Mouse (Mus musculus): ENCODE measurements around the gene Fkbp1a. TPM values are rescaled to one million over a fixed set of nuclear protein-coding genes. Genes with fewer than 3 reads are reported as not detected.

The Fkbp1a gene
- total RNA-seq, 2 experiments from 2014 or later: 702 to 722 TPM

GRCm38 (mm10) chr2:151549615-151550121, 7.4 kb downstream of the Fkbp1a start:
- no peak overlapping the region for H3K27ac ChIP-seq
- TF ChIP-seq CTCF (IDR thresholded peaks at IDR 0.05): no peak
- no peak overlapping the region for H3K4me3 ChIP-seq
- intact Hi-C loops (cut with DNase I): no loop called here
- no peak for DNase-seq (ENCODE audit: extremely low spot score in 1 of 2, low spot score in 2 of 2)

GRCm38 (mm10) chr2:151562930-151563921, 20.9 kb downstream of the Fkbp1a start:
- no peak overlapping the region for H3K4me3 ChIP-seq
- intact Hi-C loops (cut with DNase I): no loop called here
- H3K27ac ChIP-seq: no peak overlapping the region
- DNase-seq (ENCODE audit: extremely low spot score in 1 of 2, low spot score in 2 of 2): no peak
- TF ChIP-seq CTCF (IDR thresholded peaks at IDR 0.05): no peak

DNA sequence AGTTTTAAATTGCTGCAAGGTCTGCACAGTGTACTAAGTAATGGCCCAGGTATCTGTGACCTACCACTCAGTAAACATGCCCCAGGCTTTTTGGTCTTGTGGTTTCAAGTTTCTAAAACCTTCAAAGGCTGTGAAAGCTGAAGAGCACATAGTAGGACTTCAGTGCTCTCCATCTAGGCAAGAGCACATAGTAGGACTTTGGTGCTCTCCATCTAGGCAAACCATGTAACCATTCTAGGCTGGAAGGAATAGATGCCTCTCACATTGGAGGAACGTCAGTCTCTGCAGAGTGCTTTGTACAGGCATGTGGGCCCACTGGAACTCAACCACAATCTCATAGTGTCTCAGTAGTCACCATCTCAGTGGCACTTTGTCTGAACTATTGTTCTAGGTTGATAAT, 21.7 kb downstream of the Fkbp1a start:
- no peak overlapping the region for H3K27ac ChIP-seq
- intact Hi-C loops (cut with DNase I): no loop called here

DNA sequence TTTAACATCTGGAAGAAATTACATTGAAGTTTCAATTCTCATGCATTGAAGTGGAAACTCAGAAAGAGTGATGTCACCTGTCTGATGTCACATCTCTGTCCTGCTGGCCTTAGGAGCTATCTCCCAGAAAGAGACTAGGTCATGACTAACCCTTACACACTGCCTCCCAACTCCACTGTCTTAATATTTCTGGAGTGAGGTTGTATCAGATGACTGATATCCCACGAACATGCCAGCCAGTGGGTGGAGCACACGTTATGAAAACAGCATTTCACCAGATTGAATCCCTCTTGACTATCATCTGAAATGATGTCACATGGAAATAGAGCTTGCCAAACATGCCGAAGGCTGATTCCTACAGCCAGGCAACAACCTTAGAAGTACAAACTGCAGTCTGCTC, 22.7 kb downstream of the Fkbp1a start:
- no peak overlapping the region for H3K4me3 ChIP-seq
- TF ChIP-seq CTCF (IDR thresholded peaks at IDR 0.05): no peak
- DNase-seq (ENCODE audit: extremely low spot score in 1 of 2, low spot score in 2 of 2): no peak
- intact Hi-C loops (cut with DNase I): no loop called here
- H3K27ac ChIP-seq: no peak overlapping the region

More for the DNA sequence above, 21.7 kb downstream of the Fkbp1a start:
- no peak for TF ChIP-seq CTCF (IDR thresholded peaks at IDR 0.05)
- no peak overlapping the region for H3K4me3 ChIP-seq
- no peak for DNase-seq (ENCODE audit: extremely low spot score in 1 of 2, low spot score in 2 of 2)

DNA sequence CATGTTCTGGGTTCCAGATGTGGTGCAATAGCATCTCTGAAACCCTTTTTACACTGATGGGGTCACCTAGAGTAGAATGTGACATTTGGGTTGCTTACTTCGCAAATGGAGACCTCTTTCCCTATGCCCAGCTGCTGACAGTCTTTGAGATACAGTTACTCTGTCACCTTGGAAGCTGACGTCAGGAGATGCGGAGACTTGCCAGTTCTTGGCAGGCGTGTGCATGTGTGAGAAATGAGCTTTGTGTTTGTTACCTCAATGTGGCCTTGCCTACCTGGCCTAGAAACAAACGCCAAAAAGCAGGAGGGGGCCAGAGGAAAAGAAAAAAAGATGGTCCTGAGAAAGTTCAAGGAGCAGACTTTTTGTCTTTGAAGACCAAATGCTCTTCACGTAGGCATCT, 24.6 kb downstream of the Fkbp1a start:
- intact Hi-C loops (cut with DNase I): no loop called here
- H3K4me3 ChIP-seq: no peak overlapping the region
- TF ChIP-seq CTCF (IDR thresholded peaks at IDR 0.05): no peak
- DNase-seq (ENCODE audit: extremely low spot score in 1 of 2, low spot score in 2 of 2): no peak
- H3K27ac ChIP-seq: no peak overlapping the region

- no peak for DNase-seq (ENCODE audit: extremely low spot score in 1 of 2, low spot score in 2 of 2)
- no peak overlapping the region for H3K4me3 ChIP-seq
- intact Hi-C loops (cut with DNase I): no loop called here
- no peak for TF ChIP-seq CTCF (IDR thresholded peaks at IDR 0.05)
- H3K27ac ChIP-seq: no peak overlapping the region
Measured at GRCm38 (mm10) chr2:151569452-151569851, 27.2 kb downstream of the Fkbp1a start.

GRCm38 (mm10) chr2:151571873-151572700, 29.8 kb downstream of the Fkbp1a start, which contains the start of gene Sdcbp2:
Gene Sdcbp2 (plus strand): TSS chr2:151572622.
- no peak for DNase-seq (ENCODE audit: extremely low spot score in 1 of 2, low spot score in 2 of 2)
- intact Hi-C loops (cut with DNase I): loop anchor here (10.0 kb wide), 1 partner anchor 293 kb away; no protein-coding TSS in a partner anchor
- H3K27ac ChIP-seq: peak within 1 kb of the TSS; percentile 93
- no peak within 1 kb of the TSS for H3K4me3 ChIP-seq
- TF ChIP-seq CTCF (IDR thresholded peaks at IDR 0.05): no peak

GRCm38 (mm10) chr2:151573667-151574066, 31.4 kb downstream of the Fkbp1a start:
- TF ChIP-seq CTCF (IDR thresholded peaks at IDR 0.05): no peak
- DNase-seq (ENCODE audit: extremely low spot score in 1 of 2, low spot score in 2 of 2): no peak
- H3K27ac ChIP-seq: peak overlapping the region; percentile 93
- intact Hi-C loops (cut with DNase I): loop anchor here (1.0 to 10.0 kb wide), 3 partner anchors 30 to 291 kb away; no protein-coding TSS in a partner anchor
- no peak overlapping the region for H3K4me3 ChIP-seq

DNA sequence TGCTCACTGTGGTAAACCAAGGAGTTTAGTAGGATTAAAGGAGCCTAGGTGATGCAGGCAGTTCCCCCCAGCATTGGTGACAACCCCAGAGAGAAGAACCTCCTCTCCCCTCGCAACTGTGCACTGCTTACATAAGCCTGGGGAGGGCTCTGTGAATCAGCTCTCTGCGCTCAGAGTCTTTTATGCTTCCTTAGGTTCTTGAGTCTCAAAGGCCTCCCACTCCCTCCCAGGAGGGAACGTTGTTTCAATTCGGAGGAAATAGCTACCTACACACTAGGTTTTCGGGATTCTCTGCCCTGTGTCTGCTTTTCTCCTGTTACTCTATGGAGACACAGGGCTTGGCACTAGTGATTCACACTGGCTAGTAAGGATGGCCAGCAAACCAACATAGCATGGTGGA, 32.3 kb downstream of the Fkbp1a start:
- DNase-seq (ENCODE audit: extremely low spot score in 1 of 2, low spot score in 2 of 2): peak; percentile 68 to 76
- intact Hi-C loops (cut with DNase I): loop anchor here (1.0 to 10.0 kb wide), 4 partner anchors 31 to 290 kb away; no protein-coding TSS in a partner anchor
- TF ChIP-seq CTCF (IDR thresholded peaks at IDR 0.05): no peak
- no peak overlapping the region for H3K4me3 ChIP-seq
- peak overlapping the region; percentile 93 for H3K27ac ChIP-seq

- peak; percentile 57 for TF ChIP-seq CTCF (IDR thresholded peaks at IDR 0.05)
- intact Hi-C loops (cut with DNase I): loop anchor here (1.0 to 10.0 kb wide), 2 partner anchors 101 to 290 kb away; no protein-coding TSS in a partner anchor
- Histone ChIP-seq H3K27ac (peak overlapping the region; percentile 93), H3K4me3 (peak overlapping the region; percentile 48)
- DNase-seq (ENCODE audit: extremely low spot score in 1 of 2, low spot score in 2 of 2): no peak
Measured at GRCm38 (mm10) chr2:151575119-151575698, 32.9 kb downstream of the Fkbp1a start.

Measured in left cerebral cortex, adult 2 months (tissue).